Mouse (Mus musculus) embryonic facial prominence, embryonic 12.5 days (tissue): ENCODE measurements around the gene Car11. TPM values are rescaled to one million over a fixed set of nuclear protein-coding genes. Genes with fewer than 3 reads are reported as not detected.
A peak's percentile ranks its signal among the peaks of the same experiment; 100 is the strongest.

Experiments used
- ATAC-seq: fragments of 200-750 bp; cut with Nextera tagmentation; 2 replicates; pipeline ENCODE4 v1.8.0; 2017; ENCODE audit not compliant: insufficient number of reproducible peaks, insufficient read depth, low FRiP score, low TSS enrichment
- H3K27ac ChIP-seq: fragments of 300-500 bp; sonication (generic); 2 replicates; pipeline ENCODE4 v1.5.1; 2016; ENCODE audit warnings: mild to moderate bottlenecking
- H3K27me3 ChIP-seq: fragments of 300-500 bp; sonication (generic); 2 replicates; pipeline ENCODE4 v1.6.1; 2016; ENCODE audit warnings: mild to moderate bottlenecking, moderate library complexity
- H3K36me3 ChIP-seq: fragments of 300-500 bp; sonication (generic); 2 replicates; pipeline ENCODE4 v1.6.1; 2016; ENCODE audit warnings: mild to moderate bottlenecking
- H3K4me1 ChIP-seq: fragments of 300-500 bp; sonication (generic); 2 replicates; pipeline ENCODE4 v1.6.1; 2016
- H3K4me2 ChIP-seq: fragments of 300-500 bp; sonication (generic); replicated peaks from 2 replicates; pipeline ENCODE4 v1.6.1; 2016; ENCODE audit warnings: mild to moderate bottlenecking, moderate library complexity
- H3K4me3 ChIP-seq: fragments of 300-500 bp; sonication (generic); 2 replicates; pipeline ENCODE4 v1.5.1; 2016; ENCODE audit warnings: mild to moderate bottlenecking
- H3K9ac ChIP-seq: fragments of 300-500 bp; sonication (generic); 2 replicates; pipeline ENCODE4 v1.6.1; 2016; ENCODE audit warnings: mild to moderate bottlenecking, moderate library complexity
- H3K9me3 ChIP-seq: fragments of 300-500 bp; sonication (generic); 2 replicates; pipeline ENCODE4 v1.6.1; 2016; ENCODE audit warnings: mild to moderate bottlenecking, moderate library complexity
- WGBS: fragments of 180-500 bp; shearing (Covaris S2); methylation state at CpG from one replicate; pipeline ENCODE4 v1.1.7; 2016; 5-methylcytosine and 5-hydroxymethylcytosine counted together
- polyA plus RNA-seq: library from polyadenylated mRNA; unstranded; fragments of >200 nt; fragmentation: Nextera tagmentation; extraction: Ambion mirVana; gene quantifications from 2 replicates; pipeline ENCODE4 v1.2.1, GENCODE M21; 2016

Gene Car11
- polyA plus RNA-seq, 1 experiment from 2014 or later = 11.5 TPM

GRCm38 (mm10) chr7:45713881-45714520, 14.4 kb downstream of the Car11 start:
- peak overlapping the region; percentile 71; the same call in 1 of the 2 replicates for H3K9ac ChIP-seq
- H3K27me3 ChIP-seq = no peaks in the 10 kb centered on the region
- peaks cover 40% of the 10 kb centered on the region for H3K4me1 ChIP-seq
- no peak overlapping the region for H3K27ac ChIP-seq
- peaks cover 46% of the 10 kb centered on the region for H3K36me3 ChIP-seq
- H3K4me2 ChIP-seq = peak overlapping the region; percentile 95
- ATAC-seq = no peak
- no peaks in the 10 kb centered on the region for H3K9me3 ChIP-seq
- 75% methylated on average over 6 of the region's 6 CpGs for WGBS
- peak overlapping the region; percentile 69 for H3K4me3 ChIP-seq

GRCm38 (mm10) chr7:45714630-45715089, 15.0 kb downstream of the Car11 start:
- Histone ChIP-seq H3K4me3 (peak overlapping the region; percentile 69), H3K4me2 (peak overlapping the region; percentile 95), H3K27ac (peak overlapping the region; percentile 32), H3K27me3 (no peaks in the 10 kb centered on the region), H3K36me3 (peaks cover 49% of the 10 kb centered on the region), H3K9me3 (no peaks in the 10 kb centered on the region), H3K9ac (peak overlapping the region; percentile 71), H3K4me1 (peaks cover 40% of the 10 kb centered on the region)
- WGBS = 10% methylated on average over 14 of the region's 14 CpGs
- ATAC-seq = peak; percentile 30

GRCm38 (mm10) chr7:45715090-45715708, 15.6 kb downstream of the Car11 start, which contains the start of gene Rpl18:
Rpl18 (plus strand) TSS chr7:45715457.
- ATAC-seq = peak; percentile 85
- 7% methylated on average over 34 of the region's 34 CpGs for WGBS
- H3K27ac ChIP-seq = peak within 1 kb of the TSS; percentile 65
- H3K9ac ChIP-seq = peak within 1 kb of the TSS; percentile 71
- peak within 1 kb of the TSS; percentile 88 for H3K4me3 ChIP-seq
- peak within 1 kb of the TSS; percentile 95 for H3K4me2 ChIP-seq
- no peaks in the 10 kb centered on the region for H3K27me3 ChIP-seq
- peaks cover 49% of the 10 kb centered on the region for H3K36me3 ChIP-seq
- peaks cover 44% of the 10 kb centered on the region for H3K4me1 ChIP-seq
- H3K9me3 ChIP-seq = no peaks in the 10 kb centered on the region

- Histone ChIP-seq H3K27ac (peak overlapping the region; percentile 65), H3K4me2 (peak overlapping the region; percentile 95), H3K4me3 (peak overlapping the region; percentile 88), H3K9me3 (no peaks in the 10 kb centered on the region), H3K27me3 (no peaks in the 10 kb centered on the region), H3K4me1 (peaks cover 46% of the 10 kb centered on the region), H3K9ac (peak overlapping the region; percentile 71), H3K36me3 (peaks cover 49% of the 10 kb centered on the region)
- no peak for ATAC-seq
- WGBS = 80% methylated on average over 19 of the region's 19 CpGs
These were observed 16.3 kb downstream of the Car11 start for GRCm38 (mm10) chr7:45715741-45716459.

DNA sequence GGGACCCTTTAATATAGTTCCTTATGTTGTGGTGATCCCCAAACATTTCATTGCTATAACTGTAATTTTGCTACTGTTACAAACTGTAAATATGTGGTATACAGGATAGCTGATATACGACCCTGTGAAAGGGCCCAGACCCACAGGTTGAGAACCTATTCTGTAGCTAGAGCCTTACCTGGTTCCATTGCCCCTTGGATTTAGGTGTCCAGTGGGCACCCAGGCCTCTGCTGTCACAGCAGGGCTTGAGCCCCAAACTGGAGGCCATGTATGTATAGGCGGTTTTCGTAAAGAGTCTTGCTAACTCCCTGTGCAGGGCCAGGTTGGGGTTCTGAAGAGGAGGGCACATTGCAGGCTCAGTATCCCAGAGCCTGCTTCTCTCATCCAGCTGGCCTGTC, 16.8 kb downstream of the Car11 start:
- no peak for ATAC-seq
- Histone ChIP-seq H3K36me3 (peaks cover 49% of the 10 kb centered on the region), H3K4me1 (peaks cover 47% of the 10 kb centered on the region), H3K27me3 (no peaks in the 10 kb centered on the region), H3K4me2 (peak overlapping the region; percentile 95), H3K4me3 (peak overlapping the region; percentile 88), H3K9ac (no peak overlapping the region), H3K9me3 (no peaks in the 10 kb centered on the region), H3K27ac (no peak overlapping the region)
- WGBS = 88% methylated on average over 3 of the region's 3 CpGs

GRCm38 (mm10) chr7:45716952-45717917, 17.6 kb downstream of the Car11 start:
- 8% methylated on average over 31 of the region's 31 CpGs for WGBS
- peak overlapping the region; percentile 96 for H3K9ac ChIP-seq
- H3K9me3 ChIP-seq = no peaks in the 10 kb centered on the region
- ATAC-seq = no peak
- peak overlapping the region; percentile 88 for H3K4me3 ChIP-seq
- no peaks in the 10 kb centered on the region for H3K27me3 ChIP-seq
- peaks cover 49% of the 10 kb centered on the region for H3K36me3 ChIP-seq
- H3K27ac ChIP-seq = peak overlapping the region; percentile 90
- H3K4me1 ChIP-seq = peaks cover 47% of the 10 kb centered on the region
- peak overlapping the region; percentile 95 for H3K4me2 ChIP-seq

DNA sequence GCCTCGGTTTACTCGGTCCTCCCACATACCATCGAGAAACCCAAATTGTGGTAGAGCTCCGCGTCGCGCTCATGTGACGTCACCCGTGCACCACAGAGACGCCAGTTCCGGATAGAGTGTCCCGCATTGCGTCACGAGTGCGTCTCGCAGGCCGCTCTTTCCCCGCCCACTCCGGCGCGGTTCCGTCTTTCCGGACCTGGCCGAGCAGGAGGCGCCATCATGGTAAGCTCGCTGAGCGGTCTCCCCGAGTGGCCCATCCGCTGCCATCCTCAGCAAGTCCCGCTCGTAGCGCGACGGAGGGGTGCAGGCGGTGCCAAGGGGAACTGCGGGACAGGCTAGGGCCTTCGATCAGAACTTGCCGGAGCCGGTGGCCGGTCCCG, 18.3 kb downstream of the Car11 start, which contains the start of gene Sphk2:
Sphk2 (minus strand) TSS at position 85 of the 380 bp plus-strand sequence.
- Histone ChIP-seq H3K27me3 (no peaks in the 10 kb centered on the region), H3K4me3 (peak within 1 kb of the TSS; percentile 88), H3K4me1 (peaks cover 47% of the 10 kb centered on the region), H3K36me3 (peaks cover 49% of the 10 kb centered on the region), H3K9ac (peak within 1 kb of the TSS; percentile 96), H3K9me3 (no peaks in the 10 kb centered on the region), H3K27ac (peak within 1 kb of the TSS; percentile 94), H3K4me2 (peak within 1 kb of the TSS; percentile 95)
- ATAC-seq = peak; percentile 8
- under 1% methylated on average over 41 of the region's 41 CpGs for WGBS

- H3K9me3 ChIP-seq = no peaks in the 10 kb centered on the region
- peaks cover 47% of the 10 kb centered on the region for H3K4me1 ChIP-seq
- H3K9ac ChIP-seq = peak overlapping the region; percentile 96
- peaks cover 49% of the 10 kb centered on the region for H3K36me3 ChIP-seq
- H3K4me3 ChIP-seq = peak overlapping the region; percentile 88
- H3K4me2 ChIP-seq = peak overlapping the region; percentile 95
- H3K27me3 ChIP-seq = no peaks in the 10 kb centered on the region
- peak overlapping the region; percentile 94 for H3K27ac ChIP-seq
- WGBS = under 1% methylated on average over 20 of the region's 20 CpGs
- no peak for ATAC-seq
These were observed 18.7 kb downstream of the Car11 start for GRCm38 (mm10) chr7:45718331-45718730.

DNA sequence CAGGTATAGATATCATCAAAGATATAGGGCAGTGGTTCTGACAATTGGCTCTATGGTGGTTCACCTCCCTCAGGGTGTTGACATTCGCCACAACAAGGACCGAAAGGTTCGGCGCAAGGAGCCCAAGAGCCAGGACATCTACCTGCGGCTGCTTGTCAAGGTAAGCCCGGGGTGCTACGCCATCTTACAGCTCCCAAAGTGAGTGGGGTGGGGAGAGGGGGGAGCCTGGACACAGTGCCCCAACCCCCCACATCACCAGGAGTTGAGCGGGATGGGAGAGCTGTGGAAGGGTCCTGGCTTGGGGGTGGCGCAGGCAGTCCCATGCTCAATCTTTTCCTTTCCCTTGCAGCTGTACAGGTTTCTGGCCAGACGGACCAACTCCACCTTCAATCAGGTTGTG, 19.5 kb downstream of the Car11 start:
- ATAC-seq = no peak
- no peaks in the 10 kb centered on the region for H3K9me3 ChIP-seq
- 86% methylated on average over 10 of the region's 10 CpGs for WGBS
- peaks cover 51% of the 10 kb centered on the region for H3K36me3 ChIP-seq
- peaks cover 43% of the 10 kb centered on the region for H3K4me1 ChIP-seq
- H3K4me2 ChIP-seq = peak overlapping the region; percentile 95
- H3K27ac ChIP-seq = no peak overlapping the region
- peak overlapping the region; percentile 96 for H3K9ac ChIP-seq
- no peaks in the 10 kb centered on the region for H3K27me3 ChIP-seq
- peak overlapping the region; percentile 88 for H3K4me3 ChIP-seq

DNA sequence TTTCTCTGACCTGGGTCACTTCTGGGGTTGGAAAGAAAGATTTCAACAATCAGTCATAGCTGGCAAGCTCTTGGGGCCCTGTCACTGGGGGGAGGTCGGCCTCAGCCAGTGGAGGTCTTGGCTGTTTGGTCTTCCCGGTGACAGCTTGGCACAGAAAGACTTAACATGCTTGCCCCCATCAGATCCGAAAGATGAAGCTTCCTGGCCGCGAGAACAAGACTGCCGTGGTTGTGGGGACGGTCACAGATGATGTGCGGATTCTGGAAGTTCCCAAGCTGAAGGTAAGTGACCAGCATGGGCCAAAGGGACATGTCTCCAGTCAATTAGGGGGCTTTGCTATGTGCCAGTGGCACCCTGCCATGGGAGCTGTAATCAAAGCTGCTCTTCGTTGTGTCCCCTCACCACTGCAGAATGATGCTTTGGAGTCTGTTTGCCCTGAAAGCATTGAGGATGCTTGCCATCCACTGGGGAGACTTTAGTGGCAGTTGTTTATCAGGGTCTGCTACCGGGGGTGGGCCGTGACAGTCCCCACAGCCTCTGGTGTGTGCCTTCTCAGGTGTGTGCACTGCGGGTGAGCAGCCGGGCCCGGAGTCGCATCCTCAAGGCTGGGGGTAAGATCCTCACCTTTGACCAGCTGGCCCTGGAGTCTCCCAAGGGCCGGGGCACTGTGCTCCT, 20.2 kb downstream of the Car11 start:
- peak overlapping the region; percentile 96; the same call in 1 of the 2 replicates for H3K9ac ChIP-seq
- peaks cover 56% of the 10 kb centered on the region for H3K36me3 ChIP-seq
- peak overlapping the region; percentile 13; the same call in 1 of the 2 replicates for H3K4me3 ChIP-seq

More for the DNA sequence above, 20.2 kb downstream of the Car11 start:
- peak overlapping the region; percentile 95 for H3K4me2 ChIP-seq
- no peaks in the 10 kb centered on the region for H3K27me3 ChIP-seq
- no peaks in the 10 kb centered on the region for H3K9me3 ChIP-seq
- no peak for ATAC-seq
- H3K27ac ChIP-seq = no peak overlapping the region
- peaks cover 37% of the 10 kb centered on the region for H3K4me1 ChIP-seq
- 89% methylated on average over 16 of the region's 16 CpGs for WGBS
